Mouse (Mus musculus) intestine, embryonic 16.5 days (tissue): ENCODE measurements at regions not wholly inside any gene's neighbourhood (a gene's known extent, or its start where the extent isn't known, plus 50 kb on each side); places are given as distances from the start of the nearest gene placed in this dataset.
"Not testable (repeated sequence)": the region's sequence is repeated elsewhere in the genome, so short reads cannot be mapped to it uniquely, and the experiment has no call there.

Experiments
- ATAC-seq: fragments of 200-750 bp; cut with Nextera tagmentation; 2 replicates; pipeline ENCODE4 v1.8.0; 2017; ENCODE audit warnings: moderate TSS enrichment, moderate library complexity
- H3K27ac ChIP-seq: fragments of 300-500 bp; sonication (generic); 2 replicates; pipeline ENCODE4 v1.5.1; 2014; ENCODE audit warnings: mild to moderate bottlenecking, low read length
- H3K27me3 ChIP-seq: fragments of 300-500 bp; sonication (generic); replicated peaks from 2 replicates; pipeline ENCODE4 v1.6.1; 2014; ENCODE audit warnings: low read length, control low read depth, mixed read lengths; ENCODE audit not compliant: control insufficient read depth, insufficient read depth
- H3K36me3 ChIP-seq: fragments of 300-500 bp; sonication (generic); 2 replicates; pipeline ENCODE4 v1.6.1; 2014; ENCODE audit warnings: low read length, control low read depth; ENCODE audit not compliant: control insufficient read depth, insufficient read depth
- H3K4me1 ChIP-seq: fragments of 300-500 bp; sonication (generic); 2 replicates; pipeline ENCODE4 v1.6.1; 2014; ENCODE audit warnings: low read length, control low read depth, mixed read lengths; ENCODE audit not compliant: control insufficient read depth, insufficient read depth
- H3K4me2 ChIP-seq: fragments of 300-500 bp; sonication (generic); 2 replicates; pipeline ENCODE4 v1.6.1; 2014; ENCODE audit warnings: low read depth, low read length, control low read depth
- H3K4me3 ChIP-seq: fragments of 300-500 bp; sonication (generic); 2 replicates; pipeline ENCODE4 v1.5.1; 2014; ENCODE audit warnings: mild to moderate bottlenecking, low read length
- H3K9ac ChIP-seq: fragments of 300-500 bp; sonication (generic); 2 replicates; pipeline ENCODE4 v1.6.1; 2014; ENCODE audit warnings: low read depth, low read length
- H3K9me3 ChIP-seq: fragments of 300-500 bp; sonication (generic); 2 replicates; pipeline ENCODE4 v1.6.1; 2016; ENCODE audit warnings: low read length, control low read depth; ENCODE audit not compliant: control insufficient read depth
- WGBS: fragments of 180-500 bp; shearing (Covaris S2); extraction: QIAGEN DNeasy Blood & Tissue Kit; methylation state at CpG from one replicate; pipeline ENCODE4 v1.1.7; 2014; 5-methylcytosine and 5-hydroxymethylcytosine counted together

GRCm38 (mm10) chr2:16811401-16812281 lies 455.5 kb downstream of the Plxdc2 start:
- not testable (repeated sequence) for H3K4me1 ChIP-seq, H3K27me3 ChIP-seq, H3K27ac ChIP-seq, H3K4me2 ChIP-seq, H3K4me3 ChIP-seq, ATAC-seq, H3K36me3 ChIP-seq, H3K9me3 ChIP-seq, H3K9ac ChIP-seq
- WGBS: 56% methylated on average over 3 of the region's 3 CpGs

- Histone ChIP-seq H3K9ac (no peak overlapping the region), H3K36me3 (no peaks in the 10 kb centered on the region), H3K9me3 (no peaks in the 10 kb centered on the region), H3K4me1 (no peaks in the 10 kb centered on the region), H3K27me3 (no peaks in the 10 kb centered on the region), H3K4me2 (no peak overlapping the region), H3K27ac (no peak overlapping the region), H3K4me3 (no peak overlapping the region)
- 100% methylated on average over 1 of the region's 1 CpGs for WGBS
- no peak for ATAC-seq
Observed at GRCm38 (mm10) chr2:16820442-16820841, 464.3 kb downstream of the Plxdc2 start.

DNA sequence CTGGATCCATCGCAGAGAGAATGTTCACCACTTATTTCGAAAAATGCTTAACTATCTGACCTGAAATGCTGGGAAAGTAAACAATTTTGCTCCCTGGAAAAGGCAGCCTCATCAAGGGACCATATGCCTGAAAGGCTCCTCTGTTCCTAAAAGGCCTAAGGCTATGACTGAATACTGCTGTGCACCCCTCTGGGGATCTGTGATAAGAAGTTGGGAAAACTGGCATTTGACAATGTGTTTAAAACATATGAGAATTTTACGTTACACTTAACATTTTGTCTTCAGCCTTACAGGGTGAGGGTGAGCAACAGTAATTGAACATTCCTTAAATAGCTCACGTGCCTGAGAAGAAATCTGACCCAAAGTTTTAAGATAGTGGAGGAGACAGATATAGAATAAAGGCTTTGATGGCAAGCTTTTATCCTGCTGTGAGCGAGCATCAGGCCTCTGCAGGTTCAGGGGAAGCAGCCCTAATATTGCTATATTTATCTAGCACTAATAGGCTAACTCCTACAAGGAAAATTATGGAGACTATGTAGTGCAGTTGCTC lies 468.7 kb downstream of the Plxdc2 start:
- Histone ChIP-seq H3K4me3 (no peak overlapping the region), H3K27me3 (no peaks in the 10 kb centered on the region), H3K4me2 (no peak overlapping the region), H3K9ac (no peak overlapping the region), H3K4me1 (no peaks in the 10 kb centered on the region), H3K27ac (no peak overlapping the region), H3K36me3 (no peaks in the 10 kb centered on the region), H3K9me3 (no peaks in the 10 kb centered on the region)
- no peak for ATAC-seq
- WGBS: 48% methylated on average over 5 of the region's 5 CpGs

- Histone ChIP-seq H3K27me3 (no peaks in the 10 kb centered on the region), H3K27ac (no peak overlapping the region), H3K9me3 (no peaks in the 10 kb centered on the region), H3K4me3 (no peak overlapping the region), H3K9ac (no peak overlapping the region), H3K4me2 (no peak overlapping the region), H3K36me3 (no peaks in the 10 kb centered on the region), H3K4me1 (no peaks in the 10 kb centered on the region)
- WGBS: 89% methylated on average over 1 of the region's 1 CpGs
- no peak for ATAC-seq
Observed at GRCm38 (mm10) chr2:16827266-16827665, 471.2 kb downstream of the Plxdc2 start.

- no peaks in the 10 kb centered on the region for H3K9me3 ChIP-seq
- H3K36me3 ChIP-seq: no peaks in the 10 kb centered on the region
- H3K27ac ChIP-seq: no peak overlapping the region
- no peak overlapping the region for H3K4me2 ChIP-seq
- H3K4me1 ChIP-seq: no peaks in the 10 kb centered on the region
- H3K4me3 ChIP-seq: no peak overlapping the region
- 83% methylated on average over 4 of the region's 4 CpGs for WGBS
- H3K27me3 ChIP-seq: no peaks in the 10 kb centered on the region
- no peak for ATAC-seq
- no peak overlapping the region for H3K9ac ChIP-seq
Observed at GRCm38 (mm10) chr2:16835960-16836359, 479.9 kb downstream of the Plxdc2 start.

DNA sequence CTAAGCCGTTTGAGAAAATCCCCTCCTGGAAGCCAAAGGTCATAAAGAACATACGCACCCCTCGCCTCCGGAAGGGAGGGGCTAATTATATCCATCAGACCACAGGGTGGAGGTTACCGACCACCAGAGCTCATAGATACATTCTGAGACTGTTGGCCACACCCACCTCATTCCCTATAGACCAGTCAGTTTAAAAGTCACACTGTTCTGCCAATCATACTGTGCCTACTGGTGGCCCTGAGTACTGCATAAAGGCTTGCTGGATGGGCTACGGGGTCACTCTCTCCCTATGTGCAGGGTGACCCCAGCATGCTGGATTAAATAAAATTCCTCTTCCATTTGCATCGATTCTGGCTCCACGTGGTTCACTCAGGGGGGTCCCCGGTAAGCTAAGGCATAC lies 482.6 kb downstream of the Plxdc2 start:
- no peaks in the 10 kb centered on the region for H3K9me3 ChIP-seq
- H3K4me1 ChIP-seq: no peaks in the 10 kb centered on the region
- WGBS: 80% methylated on average over 9 of the region's 9 CpGs
- ATAC-seq: no peak
- no peaks in the 10 kb centered on the region for H3K27me3 ChIP-seq
- no peak overlapping the region for H3K27ac ChIP-seq
- H3K4me3 ChIP-seq: no peak overlapping the region
- H3K4me2 ChIP-seq: no peak overlapping the region
- no peak overlapping the region for H3K9ac ChIP-seq
- no peaks in the 10 kb centered on the region for H3K36me3 ChIP-seq

DNA sequence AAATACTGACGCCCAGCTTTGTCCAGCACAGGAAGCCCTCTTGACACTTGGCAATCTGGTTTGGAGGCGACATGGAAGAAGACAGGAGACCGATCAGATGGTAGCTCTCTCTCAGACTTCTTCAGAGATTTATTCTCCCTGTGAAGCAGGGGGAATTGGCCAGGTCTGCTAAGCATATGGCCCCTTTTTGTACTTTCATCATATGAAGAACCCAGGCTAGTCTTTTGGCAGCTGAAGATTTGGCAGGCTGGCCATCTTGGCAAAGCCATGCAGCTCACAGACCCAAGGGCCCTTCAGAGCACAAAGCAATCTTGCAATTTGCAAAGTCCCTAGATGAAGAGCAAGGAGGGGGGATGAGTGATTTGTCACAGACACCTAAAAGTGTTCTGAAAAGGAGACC lies 493.8 kb downstream of the Plxdc2 start:
- no peak overlapping the region for H3K4me2 ChIP-seq
- no peaks in the 10 kb centered on the region for H3K9me3 ChIP-seq
- H3K36me3 ChIP-seq: no peaks in the 10 kb centered on the region
- no peak overlapping the region for H3K27ac ChIP-seq
- H3K27me3 ChIP-seq: no peaks in the 10 kb centered on the region
- no peak for ATAC-seq
- H3K4me3 ChIP-seq: no peak overlapping the region
- H3K4me1 ChIP-seq: no peaks in the 10 kb centered on the region
- 76% methylated on average over 3 of the region's 3 CpGs for WGBS
- no peak overlapping the region for H3K9ac ChIP-seq

GRCm38 (mm10) chr2:16860056-16860455 lies 504.0 kb downstream of the Plxdc2 start:
- Histone ChIP-seq H3K9me3 (no peaks in the 10 kb centered on the region), H3K4me1 (no peaks in the 10 kb centered on the region), H3K9ac (no peak overlapping the region), H3K36me3 (no peaks in the 10 kb centered on the region), H3K27me3 (no peaks in the 10 kb centered on the region), H3K27ac (no peak overlapping the region), H3K4me2 (no peak overlapping the region), H3K4me3 (no peak overlapping the region)
- no peak for ATAC-seq
- 83% methylated on average over 5 of the region's 5 CpGs for WGBS

GRCm38 (mm10) chr2:16866163-16866852 lies 510.2 kb downstream of the Plxdc2 start:
- Histone ChIP-seq H3K9ac (no peak overlapping the region), H3K4me3 (no peak overlapping the region), H3K27ac (no peak overlapping the region), H3K9me3 (no peaks in the 10 kb centered on the region), H3K27me3 (no peaks in the 10 kb centered on the region), H3K4me2 (no peak overlapping the region), H3K4me1 (no peaks in the 10 kb centered on the region), H3K36me3 (no peaks in the 10 kb centered on the region)
- WGBS: 83% methylated on average over 4 of the region's 4 CpGs
- no peak for ATAC-seq
